Mouse (Mus musculus) activated CD4-positive, CD25-positive, alpha-beta regulatory T cell, adult 4 months (primary cell): Measurements from ENCODE around the gene Kdm4a. TPM values are rescaled to one million over a fixed set of nuclear protein-coding genes. Genes with fewer than 3 reads are reported as not detected.

Experiments
- ATAC-seq: one replicate; pipeline ENCODE4 v1.8.0; 2017
- polyA plus RNA-seq, 2 experiments: library from polyadenylated mRNA; unstranded; fragments of 100-300 nt; shearing (Covaris generic); gene quantifications; one replicate each; pipeline ENCODE4 v1.2.1; 2017

Kdm4a gene
- polyA plus RNA-seq, 2 experiments from 2014 or later = 6.1 to 11.4 TPM

- no peak for ATAC-seq
Observed at GRCm38 (mm10) chr4:118152020-118152785, 27.6 kb downstream of the Kdm4a start.

- no peak for ATAC-seq
Observed at GRCm38 (mm10) chr4:118150804-118151203, 29.0 kb downstream of the Kdm4a start.

GRCm38 (mm10) chr4:118149956-118150680, 29.7 kb downstream of the Kdm4a start:
- no peak for ATAC-seq

GRCm38 (mm10) chr4:118149055-118149576, 30.7 kb downstream of the Kdm4a start:
- no peak for ATAC-seq

GRCm38 (mm10) chr4:118148317-118148687, 31.5 kb downstream of the Kdm4a start:
- no peak for ATAC-seq

GRCm38 (mm10) chr4:118147547-118148316, 32.1 kb downstream of the Kdm4a start:
- ATAC-seq = no peak

- no peak for ATAC-seq
Observed at GRCm38 (mm10) chr4:118147090-118147489, 32.8 kb downstream of the Kdm4a start.

GRCm38 (mm10) chr4:118144324-118144723, 35.5 kb downstream of the Kdm4a start:
- ATAC-seq = no peak

- ATAC-seq = no peak
Observed at GRCm38 (mm10) chr4:118143679-118144078, 36.2 kb downstream of the Kdm4a start.

GRCm38 (mm10) chr4:118141511-118141910, 38.3 kb downstream of the Kdm4a start:
- no peak for ATAC-seq

- ATAC-seq = no peak
Observed at GRCm38 (mm10) chr4:118138891-118139290, 41.0 kb downstream of the Kdm4a start.

- no peak for ATAC-seq
Observed at GRCm38 (mm10) chr4:118137857-118138256, 42.0 kb downstream of the Kdm4a start.

- no peak for ATAC-seq
Observed at GRCm38 (mm10) chr4:118137311-118137710, 42.5 kb downstream of the Kdm4a start.

GRCm38 (mm10) chr4:118135414-118135813, 44.4 kb downstream of the Kdm4a start:
- no peak for ATAC-seq

- peak; percentile 89 for ATAC-seq
Observed at GRCm38 (mm10) chr4:118134485-118135365, 45.1 kb downstream of the Kdm4a start, which contains the start of gene St3gal3. St3gal3 (minus strand) TSS chr4:118134914.

GRCm38 (mm10) chr4:118131329-118131728, 48.5 kb downstream of the Kdm4a start:
- ATAC-seq = no peak

- no peak for ATAC-seq
Observed at GRCm38 (mm10) chr4:118123030-118123704, 56.7 kb downstream of the Kdm4a start.

- ATAC-seq = no peak
Observed at GRCm38 (mm10) chr4:118122078-118122477, 57.8 kb downstream of the Kdm4a start.

GRCm38 (mm10) chr4:118117565-118117964, 62.3 kb downstream of the Kdm4a start:
- no peak for ATAC-seq

- no peak for ATAC-seq
Observed at GRCm38 (mm10) chr4:118116098-118116497, 63.7 kb downstream of the Kdm4a start.

- ATAC-seq = no peak
Observed at GRCm38 (mm10) chr4:118115132-118115531, 64.7 kb downstream of the Kdm4a start.
